Mouse (Mus musculus): Measurements from ENCODE around the gene Slc37a1.

- TF ChIP-seq CTCF (IDR thresholded peaks at IDR 0.05; ENCODE audit: borderline replicate concordance, extremely low read depth, insufficient read depth, insufficient read length) (no peak), POLR2A (IDR thresholded peaks at IDR 0.05; ENCODE audit: borderline replicate concordance, extremely low read depth, insufficient read depth, insufficient read length, poor library complexity, severe bottlenecking) (no peak)
Observed at GRCm38 (mm10) chr17:31308291-31308816, 21.8 kb downstream of the Slc37a1 start.

Data from brain, embryonic 14.5 days (tissue).